Mouse (Mus musculus): ENCODE measurements around the gene Arg1. TPM values are rescaled to one million over a fixed set of nuclear protein-coding genes. Genes with fewer than 3 reads are reported as not detected.

Arg1 gene
- polyA plus RNA-seq (2016; fragmentation: Nextera tagmentation; extraction: Ambion mirVana): 3.4 and 4.7 TPM in 2 replicates

- Histone ChIP-seq H3K36me3 (replicated peaks) (no peaks in the 10 kb centered on the region), H3K27ac (no peak within 1 kb of the TSS), H3K27me3 (ENCODE audit: poor library complexity, severe bottlenecking) (no peaks in the 10 kb centered on the region), H3K4me3 (no peak within 1 kb of the TSS), H3K4me1 (peaks cover 27% of the 10 kb centered on the region), H3K9me3 (no peaks in the 10 kb centered on the region)
- 60% methylated on average over 14 of the region's 14 CpGs for WGBS
- no peak for DNase-seq (ENCODE audit: extremely low spot score, low spot score)
Measured at GRCm38 (mm10) chr10:24926962-24927720, at the start of gene Arg1. Arg1 (minus strand) TSS chr10:24927484.

- no peak for DNase-seq (ENCODE audit: extremely low spot score, low spot score)
- WGBS: 90% methylated on average over 11 of the region's 11 CpGs
Measured at GRCm38 (mm10) chr10:24973845-24974514, 46.7 kb upstream of the Arg1 start.

GRCm38 (mm10) chr10:24973385-24973784, 46.1 kb upstream of the Arg1 start:
- Histone ChIP-seq H3K9me3 (no peaks in the 10 kb centered on the region), H3K27me3 (ENCODE audit: poor library complexity, severe bottlenecking) (no peaks in the 10 kb centered on the region), H3K4me1 (peaks cover 10% of the 10 kb centered on the region; the same call in 1 of the 2 replicates), H3K4me3 (no peak overlapping the region), H3K36me3 (replicated peaks) (no peaks in the 10 kb centered on the region), H3K27ac (0 out of 2 replicates have a peak overlapping the region, but pooled peaks have one; percentile 0)
- no peak for DNase-seq (ENCODE audit: extremely low spot score, low spot score)
- WGBS: 65% methylated on average over 5 of the region's 5 CpGs

More at GRCm38 (mm10) chr10:24973845-24974514, 46.7 kb upstream of the Arg1 start:
- H3K27ac ChIP-seq: no peak overlapping the region
- no peak overlapping the region for H3K4me3 ChIP-seq
- H3K9me3 ChIP-seq: no peaks in the 10 kb centered on the region
- no peaks in the 10 kb centered on the region for H3K36me3 ChIP-seq (replicated peaks)
- H3K4me1 ChIP-seq: peaks cover 10% of the 10 kb centered on the region; the same call in 1 of the 2 replicates
- no peaks in the 10 kb centered on the region for H3K27me3 ChIP-seq (ENCODE audit: poor library complexity, severe bottlenecking)

DNA sequence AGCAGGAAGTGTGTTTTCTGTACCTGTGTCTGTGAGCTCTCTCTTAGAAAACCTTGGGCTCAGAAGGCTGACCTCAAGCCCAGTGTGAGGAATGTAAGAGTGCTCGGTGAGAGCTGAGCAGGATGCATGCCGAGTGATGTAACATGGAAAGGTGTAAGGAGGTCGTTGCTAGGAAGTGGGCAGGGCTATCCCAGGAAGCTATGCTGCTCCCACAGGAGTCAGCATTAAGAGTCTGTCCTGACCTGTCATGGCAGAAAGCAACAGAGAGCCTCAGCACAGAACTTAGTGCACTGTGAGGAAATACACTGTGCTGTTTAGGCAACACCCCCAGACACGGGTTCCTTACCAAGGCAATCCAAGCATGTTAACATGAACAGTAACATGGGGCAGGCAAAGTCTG, 45.6 kb upstream of the Arg1 start:
- Histone ChIP-seq H3K4me1 (peaks cover 10% of the 10 kb centered on the region; the same call in 1 of the 2 replicates), H3K27me3 (ENCODE audit: poor library complexity, severe bottlenecking) (no peaks in the 10 kb centered on the region), H3K36me3 (replicated peaks) (no peaks in the 10 kb centered on the region), H3K4me3 (no peak overlapping the region), H3K9me3 (no peaks in the 10 kb centered on the region), H3K27ac (0 out of 2 replicates have a peak overlapping the region, but pooled peaks have one; percentile 0)
- no peak for DNase-seq (ENCODE audit: extremely low spot score, low spot score)
- 77% methylated on average over 4 of the region's 4 CpGs for WGBS

- Histone ChIP-seq H3K4me3 (no peak overlapping the region), H3K27ac (no peak overlapping the region), H3K4me1 (no peaks in the 10 kb centered on the region), H3K27me3 (ENCODE audit: poor library complexity, severe bottlenecking) (no peaks in the 10 kb centered on the region), H3K36me3 (replicated peaks) (no peaks in the 10 kb centered on the region), H3K9me3 (no peaks in the 10 kb centered on the region)
- no peak for DNase-seq (ENCODE audit: extremely low spot score, low spot score)
- 81% methylated on average over 12 of the region's 12 CpGs for WGBS
Measured at GRCm38 (mm10) chr10:24965821-24966550, 38.7 kb upstream of the Arg1 start.

DNA sequence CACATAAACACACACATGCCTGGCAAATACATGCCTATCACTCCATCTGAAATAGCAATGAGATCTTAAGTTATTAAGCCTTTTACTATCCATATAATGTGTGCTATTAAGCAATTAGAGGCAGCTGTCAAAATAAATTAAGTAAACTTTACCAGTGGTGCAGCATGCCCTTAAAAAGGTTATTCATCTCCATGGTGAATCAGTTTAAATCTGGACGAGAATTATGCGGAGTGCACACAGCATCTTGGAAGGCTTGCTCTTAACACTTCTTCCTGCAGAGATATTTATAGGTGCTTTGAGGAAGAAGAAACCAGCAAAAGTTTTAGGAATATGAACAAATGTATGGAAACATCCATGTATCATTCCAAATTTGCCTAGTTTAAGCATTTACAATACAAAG, 34.6 kb upstream of the Arg1 start:
- no peaks in the 10 kb centered on the region for H3K9me3 ChIP-seq
- H3K27ac ChIP-seq: no peak overlapping the region
- no peak overlapping the region for H3K4me3 ChIP-seq
- WGBS: 72% methylated on average over 2 of the region's 2 CpGs
- H3K27me3 ChIP-seq (ENCODE audit: poor library complexity, severe bottlenecking): no peaks in the 10 kb centered on the region
- no peaks in the 10 kb centered on the region for H3K36me3 ChIP-seq (replicated peaks)
- no peak for DNase-seq (ENCODE audit: extremely low spot score, low spot score)
- peaks cover 4% of the 10 kb centered on the region; the same call in 1 of the 2 replicates for H3K4me1 ChIP-seq

- 44% methylated on average over 2 of the region's 2 CpGs for WGBS
- no peak overlapping the region for H3K27ac ChIP-seq
- no peaks in the 10 kb centered on the region for H3K9me3 ChIP-seq
- peaks cover 4% of the 10 kb centered on the region; the same call in 1 of the 2 replicates for H3K4me1 ChIP-seq
- no peak overlapping the region for H3K4me3 ChIP-seq
- no peak for DNase-seq (ENCODE audit: extremely low spot score, low spot score)
- H3K27me3 ChIP-seq (ENCODE audit: poor library complexity, severe bottlenecking): no peaks in the 10 kb centered on the region
- H3K36me3 ChIP-seq (replicated peaks): no peaks in the 10 kb centered on the region
Measured at GRCm38 (mm10) chr10:24961112-24961511, 33.8 kb upstream of the Arg1 start.

- Histone ChIP-seq H3K36me3 (replicated peaks) (no peaks in the 10 kb centered on the region), H3K27me3 (ENCODE audit: poor library complexity, severe bottlenecking) (no peaks in the 10 kb centered on the region), H3K27ac (no peak overlapping the region), H3K9me3 (no peaks in the 10 kb centered on the region), H3K4me3 (no peak overlapping the region), H3K4me1 (peaks cover 4% of the 10 kb centered on the region; the same call in 1 of the 2 replicates)
- WGBS: 67% methylated on average over 15 of the region's 15 CpGs
- no peak for DNase-seq (ENCODE audit: extremely low spot score, low spot score)
Measured at GRCm38 (mm10) chr10:24959043-24959916, 32.0 kb upstream of the Arg1 start.

- 83% methylated on average over 15 of the region's 15 CpGs for WGBS
Measured at GRCm38 (mm10) chr10:24958280-24959042, 31.2 kb upstream of the Arg1 start.

DNA sequence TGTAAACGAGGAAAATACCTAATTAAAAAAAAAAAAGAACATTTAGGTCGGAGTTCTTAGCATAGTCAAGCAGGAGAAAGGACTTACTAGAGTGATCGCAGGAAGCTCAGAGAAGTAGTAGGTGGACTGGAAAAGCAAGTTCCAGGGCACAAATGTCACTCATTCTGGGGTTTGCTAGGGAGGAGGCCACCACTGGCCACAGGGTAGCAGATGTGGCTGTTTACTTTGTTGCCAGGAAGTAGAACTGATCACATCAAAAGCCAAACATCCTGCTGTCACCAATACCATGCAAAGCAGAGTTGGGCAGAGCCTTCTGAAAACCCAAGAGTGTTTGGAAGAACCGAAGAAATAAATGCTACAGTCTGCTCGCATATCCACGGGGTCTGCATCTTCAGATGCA, 26.6 kb upstream of the Arg1 start:
- WGBS: 82% methylated on average over 6 of the region's 6 CpGs
- peaks cover 2% of the 10 kb centered on the region; the same call in 1 of the 2 replicates for H3K4me1 ChIP-seq
- no peak for DNase-seq (ENCODE audit: extremely low spot score, low spot score)
- H3K27me3 ChIP-seq (ENCODE audit: poor library complexity, severe bottlenecking): no peaks in the 10 kb centered on the region
- H3K36me3 ChIP-seq (replicated peaks): no peaks in the 10 kb centered on the region
- no peaks in the 10 kb centered on the region for H3K9me3 ChIP-seq
- H3K27ac ChIP-seq: no peak overlapping the region
- no peak overlapping the region for H3K4me3 ChIP-seq

More at GRCm38 (mm10) chr10:24958280-24959042, 31.2 kb upstream of the Arg1 start:
- H3K27me3 ChIP-seq (ENCODE audit: poor library complexity, severe bottlenecking): no peaks in the 10 kb centered on the region
- no peaks in the 10 kb centered on the region for H3K9me3 ChIP-seq
- no peaks in the 10 kb centered on the region for H3K36me3 ChIP-seq (replicated peaks)
- no peak overlapping the region for H3K4me3 ChIP-seq
- H3K4me1 ChIP-seq: peaks cover 4% of the 10 kb centered on the region; the same call in 1 of the 2 replicates
- DNase-seq (ENCODE audit: extremely low spot score, low spot score): no peak
- no peak overlapping the region for H3K27ac ChIP-seq

DNA sequence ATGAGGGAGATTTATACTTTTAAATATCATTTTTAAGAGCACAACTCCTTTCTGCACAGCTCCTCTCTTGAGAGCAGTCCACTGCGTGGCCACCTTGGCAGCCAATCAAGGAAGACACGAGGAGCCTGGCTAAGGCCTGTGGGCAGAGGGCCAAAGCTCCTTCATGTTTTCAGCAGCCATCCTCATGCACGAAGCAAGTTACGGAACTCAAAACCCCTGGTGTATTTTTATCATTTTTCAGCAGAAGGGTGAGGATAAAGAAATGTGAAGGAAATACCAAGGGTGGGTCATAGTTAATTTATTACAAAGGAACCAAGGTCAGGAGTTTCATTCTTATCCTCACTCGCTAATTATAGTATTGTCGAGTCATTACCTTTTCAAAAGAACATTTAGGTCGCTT, 25.3 kb upstream of the Arg1 start:
- DNase-seq (ENCODE audit: extremely low spot score, low spot score): no peak
- no peaks in the 10 kb centered on the region for H3K27me3 ChIP-seq (ENCODE audit: poor library complexity, severe bottlenecking)
- no peaks in the 10 kb centered on the region for H3K9me3 ChIP-seq
- no peak overlapping the region for H3K27ac ChIP-seq
- no peaks in the 10 kb centered on the region for H3K36me3 ChIP-seq (replicated peaks)
- no peak overlapping the region for H3K4me3 ChIP-seq
- no peaks in the 10 kb centered on the region for H3K4me1 ChIP-seq
- WGBS: 93% methylated on average over 7 of the region's 7 CpGs

Data from forebrain, embryonic 10.5 days (tissue).